Mouse (Mus musculus) heart, adult 2 months (tissue): ENCODE data around the gene Ddr2.

ENCODE experiments used
- CTCF ChIP-seq: fragments of 200-600 bp; IDR thresholded peaks from 2 replicates; pipeline ENCODE4 v1.8.1; 2022; ENCODE audit warnings: antibody characterized with exemption, mild to moderate bottlenecking, moderate library complexity
- EP300 ChIP-seq: fragments of 200-500 bp; IDR thresholded peaks from 2 replicates; pipeline ENCODE4 v1.6.1; 2011; ENCODE audit warnings: low read depth, low read length, control low read depth; ENCODE audit not compliant: insufficient read depth
- POLR2A ChIP-seq: fragments of 200-500 bp; IDR thresholded peaks from 2 replicates; pipeline ENCODE4 v1.6.1; 2011; ENCODE audit warnings: mild to moderate bottlenecking, low read depth, low read length, control low read depth; ENCODE audit not compliant: insufficient read depth

GRCm38 (mm10) chr1:170086631-170087030 lies 23.9 kb downstream of the Ddr2 start:
- TF ChIP-seq POLR2A, result no peak
- no peak for TF ChIP-seq EP300
- TF ChIP-seq CTCF, result no peak
